Mouse (Mus musculus) stomach, postnatal 0 days (tissue): ENCODE results near the gene A730061H03Rik.

Source experiments
- CTCF ChIP-seq: IDR thresholded peaks from 2 replicates; pipeline ENCODE4 v1.5.1; 2016; ENCODE audit warnings: antibody characterized with exemption, low read depth, mild to moderate bottlenecking, moderate library complexity
- EP300 ChIP-seq: optimal IDR thresholded peaks from 2 replicates; pipeline ENCODE3; 2016; ENCODE audit warnings: antibody characterized with exemption

GRCm38 (mm10) chr14:55557003-55557402, 3.2 kb downstream of the A730061H03Rik start:
- TF ChIP-seq CTCF (peak; percentile 98), EP300 (no peak)
